Mouse (Mus musculus) liver, embryonic 16.5 days (tissue): Measurements from ENCODE around the gene Rraga. TPM values are rescaled to one million over a fixed set of nuclear protein-coding genes. Genes with fewer than 3 reads are reported as not detected.

ENCODE experiments used
- ATAC-seq: fragments of 200-750 bp; cut with Nextera tagmentation; 2 replicates; pipeline ENCODE4 v1.8.0; 2017; ENCODE audit warnings: low read depth, mild to moderate bottlenecking, moderate number of reproducible peaks, moderate library complexity
- H3K27ac ChIP-seq: fragments of 300-500 bp; sonication (generic); 2 replicates; pipeline ENCODE4 v1.5.1; 2014; ENCODE audit warnings: mild to moderate bottlenecking, low read length
- H3K27me3 ChIP-seq: fragments of 300-500 bp; sonication (generic); 2 replicates; pipeline ENCODE4 v1.6.1; 2014; ENCODE audit warnings: low read depth, low read length, mixed read lengths; ENCODE audit not compliant: control insufficient read depth, insufficient read depth
- H3K36me3 ChIP-seq: fragments of 300-500 bp; sonication (generic); 2 replicates; pipeline ENCODE4 v1.6.1; 2014; ENCODE audit warnings: mild to moderate bottlenecking; ENCODE audit not compliant: control insufficient read depth, insufficient read depth
- H3K4me1 ChIP-seq: fragments of 300-500 bp; sonication (generic); 2 replicates; pipeline ENCODE4 v1.6.1; 2014; ENCODE audit warnings: low read depth, low read length, mixed read lengths; ENCODE audit not compliant: control insufficient read depth
- H3K4me2 ChIP-seq: fragments of 300-500 bp; sonication (generic); 2 replicates; pipeline ENCODE4 v1.6.1; 2014; ENCODE audit warnings: low read depth, low read length, mixed read lengths
- H3K4me3 ChIP-seq: fragments of 300-500 bp; sonication (generic); 2 replicates; pipeline ENCODE4 v1.5.1; 2014; ENCODE audit warnings: low read depth, mild to moderate bottlenecking, low read length
- H3K9ac ChIP-seq: fragments of 300-500 bp; sonication (generic); 2 replicates; pipeline ENCODE4 v1.6.1; 2014; ENCODE audit warnings: low read depth, low read length
- H3K9me3 ChIP-seq: fragments of 300-500 bp; sonication (generic); replicated peaks from 2 replicates; pipeline ENCODE4 v1.6.1; 2016; ENCODE audit warnings: low read length; ENCODE audit not compliant: control insufficient read depth
- WGBS: fragments of 180-500 bp; shearing (Covaris S2); extraction: QIAGEN DNeasy Blood & Tissue Kit; methylation state at CpG from one replicate; pipeline ENCODE4 v1.1.7; 2014; ENCODE audit not compliant: insufficient replicate concordance; 5-methylcytosine and 5-hydroxymethylcytosine counted together
- polyA plus RNA-seq: library from polyadenylated mRNA; unstranded; fragments of >200 nt; fragmentation: Nextera tagmentation; extraction: Ambion mirVana; gene quantifications from 2 replicates; pipeline ENCODE4 v1.2.1, GENCODE M21; 2015

The Rraga gene
- polyA plus RNA-seq, 1 experiment from 2014 or later, result 33.8 TPM

DNA sequence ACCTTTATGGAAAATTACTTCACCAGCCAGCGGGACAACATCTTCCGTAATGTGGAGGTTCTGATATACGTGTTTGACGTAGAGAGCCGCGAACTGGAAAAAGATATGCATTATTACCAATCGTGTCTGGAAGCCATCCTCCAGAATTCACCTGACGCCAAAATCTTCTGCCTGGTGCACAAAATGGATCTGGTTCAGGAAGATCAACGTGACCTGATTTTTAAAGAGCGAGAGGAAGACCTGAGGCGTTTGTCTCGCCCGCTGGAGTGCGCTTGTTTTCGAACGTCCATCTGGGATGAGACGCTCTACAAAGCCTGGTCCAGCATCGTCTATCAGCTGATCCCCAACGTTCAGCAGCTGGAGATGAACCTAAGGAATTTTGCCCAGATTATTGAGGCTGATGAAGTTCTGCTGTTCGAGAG is 663 bp downstream of the Rraga start:
- H3K27ac ChIP-seq, result peak overlapping the region; percentile 96
- H3K4me2 ChIP-seq, result peak overlapping the region; percentile 82
- H3K4me3 ChIP-seq, result peak overlapping the region; percentile 79
- no peak for ATAC-seq
- WGBS, result under 1% methylated on average over 20 of the region's 20 CpGs
- H3K9me3 ChIP-seq, result no peaks in the 10 kb centered on the region
- peak overlapping the region; percentile 86 for H3K9ac ChIP-seq
- H3K4me1 ChIP-seq, result peaks cover 22% of the 10 kb centered on the region
- H3K27me3 ChIP-seq, result no peaks in the 10 kb centered on the region
- peaks cover 6% of the 10 kb centered on the region for H3K36me3 ChIP-seq

DNA sequence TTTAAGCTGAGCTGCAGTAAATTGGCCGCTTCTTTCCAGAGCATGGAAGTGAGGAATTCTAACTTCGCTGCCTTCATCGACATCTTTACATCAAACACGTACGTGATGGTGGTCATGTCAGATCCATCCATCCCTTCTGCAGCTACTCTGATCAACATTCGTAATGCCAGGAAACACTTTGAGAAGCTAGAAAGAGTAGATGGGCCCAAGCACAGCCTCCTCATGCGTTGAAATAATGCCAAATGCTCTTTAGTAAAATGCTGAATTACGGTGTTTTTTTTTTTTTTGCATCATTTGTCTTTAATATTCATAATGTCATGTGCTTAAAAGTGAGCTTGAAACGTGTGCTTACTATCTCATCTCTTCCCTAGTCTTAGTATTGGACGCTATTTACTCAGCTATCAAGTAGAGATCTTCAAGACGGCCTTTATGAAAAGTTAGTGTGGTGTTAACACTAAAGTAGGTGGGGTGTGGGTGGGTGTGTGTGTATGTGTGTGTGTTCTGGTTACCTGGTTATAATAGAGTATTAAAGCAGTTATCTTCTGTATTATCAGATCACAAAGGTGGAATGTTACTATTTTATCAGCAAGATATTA is 1.3 kb downstream of the Rraga start:
- 7% methylated on average over 11 of the region's 11 CpGs for WGBS
- ATAC-seq, result no peak
- Histone ChIP-seq H3K4me3 (peak overlapping the region; percentile 79), H3K4me1 (peaks cover 22% of the 10 kb centered on the region), H3K4me2 (peak overlapping the region; percentile 82), H3K36me3 (peaks cover 8% of the 10 kb centered on the region), H3K27ac (peak overlapping the region; percentile 96), H3K27me3 (no peaks in the 10 kb centered on the region), H3K9ac (peak overlapping the region; percentile 86), H3K9me3 (no peaks in the 10 kb centered on the region)

DNA sequence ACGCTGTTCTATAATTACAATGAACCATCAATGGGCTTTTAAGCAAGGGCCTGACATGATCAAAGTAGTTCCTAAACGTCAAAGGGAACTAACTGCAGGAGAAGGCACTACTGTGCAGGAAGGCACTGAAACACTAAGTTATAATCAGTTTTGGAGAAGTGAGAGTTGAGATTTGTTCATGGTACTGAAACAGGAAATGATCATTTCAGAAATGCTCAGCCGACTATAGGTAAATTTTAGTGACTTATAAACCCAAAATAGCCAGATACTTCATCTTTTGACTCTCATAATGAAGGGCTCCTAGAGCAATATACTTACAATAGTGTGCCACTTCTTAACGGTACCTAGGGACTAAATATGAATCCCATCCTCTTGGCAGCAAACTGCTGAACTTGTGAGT is 4.6 kb downstream of the Rraga start:
- WGBS, result 55% methylated on average over 4 of the region's 4 CpGs
- ATAC-seq, result no peak
- H3K9me3 ChIP-seq, result no peaks in the 10 kb centered on the region
- peaks cover 16% of the 10 kb centered on the region for H3K4me1 ChIP-seq
- no peaks in the 10 kb centered on the region for H3K27me3 ChIP-seq
- H3K4me2 ChIP-seq, result no peak overlapping the region
- no peak overlapping the region for H3K9ac ChIP-seq
- H3K36me3 ChIP-seq, result peaks cover 15% of the 10 kb centered on the region
- H3K4me3 ChIP-seq, result no peak overlapping the region
- H3K27ac ChIP-seq, result no peak overlapping the region

DNA sequence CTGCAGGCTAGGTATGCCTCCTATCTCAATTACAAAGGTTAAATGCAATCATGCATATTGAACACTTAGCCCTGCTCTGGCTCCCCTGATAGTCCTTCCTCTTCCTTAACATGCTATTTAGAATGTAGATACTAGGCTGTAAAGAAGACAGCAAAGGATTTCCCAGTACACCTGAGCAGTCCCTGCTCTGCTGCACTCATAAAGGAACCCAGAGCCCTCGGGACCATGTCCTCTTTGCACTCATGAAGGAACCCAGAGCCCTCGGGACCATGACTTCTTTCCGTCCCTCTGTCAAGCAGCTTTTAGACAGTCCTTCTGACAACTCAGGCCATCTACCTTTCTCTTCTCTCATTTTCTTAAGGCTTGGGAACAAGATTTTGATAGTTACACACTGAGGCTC is 5.1 kb downstream of the Rraga start:
- 72% methylated on average over 3 of the region's 3 CpGs for WGBS

DNA sequence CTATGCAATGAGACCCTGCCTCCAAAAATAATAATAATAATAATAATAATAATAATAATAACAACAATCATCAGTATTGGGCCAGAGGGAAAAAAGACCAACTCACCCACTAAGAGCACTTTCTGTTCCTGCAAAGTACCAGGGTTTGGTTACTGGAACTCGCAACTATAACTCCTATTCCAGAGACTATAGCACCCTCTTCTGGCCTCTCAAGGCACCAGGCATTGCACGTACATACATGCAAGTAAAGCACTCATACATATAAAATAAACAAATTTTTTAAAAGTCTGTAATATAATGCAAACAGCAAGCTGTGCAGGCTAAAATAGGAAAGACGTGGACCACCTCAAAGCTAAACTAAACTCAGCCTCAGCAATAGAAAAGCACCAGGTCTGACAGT is 12.8 kb downstream of the Rraga start:
- ATAC-seq, result no peak
- Histone ChIP-seq H3K27ac (no peak overlapping the region), H3K4me2 (no peak overlapping the region), H3K9me3 (no peaks in the 10 kb centered on the region), H3K4me1 (no peaks in the 10 kb centered on the region), H3K27me3 (no peaks in the 10 kb centered on the region), H3K36me3 (peaks cover 25% of the 10 kb centered on the region), H3K4me3 (no peak overlapping the region), H3K9ac (no peak overlapping the region)
- 75% methylated on average over 3 of the region's 3 CpGs for WGBS

More for the DNA sequence above, 5.1 kb downstream of the Rraga start:
- Histone ChIP-seq H3K9ac (no peak overlapping the region), H3K27me3 (no peaks in the 10 kb centered on the region), H3K4me3 (no peak overlapping the region), H3K4me1 (peaks cover 14% of the 10 kb centered on the region), H3K9me3 (no peaks in the 10 kb centered on the region), H3K4me2 (no peak overlapping the region), H3K27ac (no peak overlapping the region), H3K36me3 (peaks cover 19% of the 10 kb centered on the region)
- ATAC-seq, result no peak

DNA sequence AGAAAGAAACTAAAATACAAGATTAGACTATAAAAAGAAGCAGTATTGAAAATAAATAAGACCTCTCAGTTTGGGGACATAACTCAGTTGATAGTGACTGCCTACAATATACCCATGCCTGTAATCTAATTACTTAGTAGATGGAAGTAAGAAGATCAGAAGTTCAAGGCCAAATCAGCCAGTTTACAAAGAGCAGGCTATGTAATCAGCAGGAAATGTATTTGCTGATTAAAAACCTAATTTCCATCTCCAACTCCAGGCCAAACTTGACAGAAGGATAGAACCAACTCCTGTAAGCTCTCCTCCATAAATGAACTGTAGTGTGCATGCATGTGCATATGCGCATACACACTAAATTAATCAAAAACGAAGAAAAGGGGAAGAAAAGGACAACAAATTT is 15.8 kb downstream of the Rraga start:
- no peak for ATAC-seq
- WGBS, result 84% methylated on average over 2 of the region's 2 CpGs
- H3K36me3 ChIP-seq, result peaks cover 18% of the 10 kb centered on the region

DNA sequence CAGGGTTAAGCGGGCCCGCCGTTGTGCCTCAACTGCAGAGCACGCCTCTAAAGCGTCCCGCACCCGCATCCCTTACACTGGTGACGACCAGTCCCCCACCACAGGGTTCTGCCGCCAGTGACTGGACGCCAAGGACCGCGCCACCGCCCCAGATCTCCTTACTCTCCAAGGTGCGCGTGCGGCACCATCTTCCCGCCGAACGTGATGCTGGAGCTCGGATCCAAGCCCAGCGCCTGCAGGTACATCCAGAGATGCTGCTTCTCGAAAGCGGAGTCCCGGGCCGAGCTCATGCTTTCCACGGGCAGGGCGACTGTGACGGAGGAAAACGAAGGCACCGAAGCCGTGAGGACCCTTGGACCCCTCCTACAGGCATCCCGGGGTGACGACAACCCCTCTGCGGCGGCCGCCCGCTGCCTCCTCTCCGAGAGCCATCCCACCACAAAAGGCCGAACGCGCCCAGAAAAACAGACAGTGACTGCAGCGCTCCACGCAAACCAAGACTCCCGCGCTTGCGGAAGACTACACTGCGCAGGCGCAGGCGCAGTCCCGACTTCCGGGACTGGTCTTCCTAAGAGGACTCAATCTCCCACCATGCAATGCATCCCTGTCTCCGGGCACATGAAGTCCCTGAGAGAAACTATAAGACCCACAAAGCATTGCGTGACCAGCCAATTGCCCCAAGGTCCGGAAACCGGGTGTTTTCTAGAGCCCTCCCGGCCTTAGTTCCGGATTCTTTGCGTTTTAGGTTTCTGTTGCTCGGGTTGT is 36.2 kb downstream of the Rraga start, which contains the start of gene Haus6:
TSS of gene Haus6 (minus strand) at position 532 of the 765 bp plus-strand sequence.
- peak within 1 kb of the TSS; percentile 96 for H3K4me3 ChIP-seq
- peak within 1 kb of the TSS; percentile 89 for H3K4me2 ChIP-seq
- peak; percentile 100 for ATAC-seq
- H3K27ac ChIP-seq, result peak within 1 kb of the TSS; percentile 87
- H3K36me3 ChIP-seq, result no peaks in the 10 kb centered on the region
- no peaks in the 10 kb centered on the region for H3K9me3 ChIP-seq
- H3K4me1 ChIP-seq, result peaks cover 11% of the 10 kb centered on the region
- no peaks in the 10 kb centered on the region for H3K27me3 ChIP-seq
- under 1% methylated on average over 59 of the region's 59 CpGs for WGBS
- H3K9ac ChIP-seq, result peak within 1 kb of the TSS; percentile 91

More for the DNA sequence above, 15.8 kb downstream of the Rraga start:
- H3K9me3 ChIP-seq, result no peaks in the 10 kb centered on the region
- no peaks in the 10 kb centered on the region for H3K27me3 ChIP-seq
- no peaks in the 10 kb centered on the region for H3K4me1 ChIP-seq
- H3K4me3 ChIP-seq, result no peak overlapping the region
- H3K9ac ChIP-seq, result no peak overlapping the region
- no peak overlapping the region for H3K27ac ChIP-seq
- H3K4me2 ChIP-seq, result no peak overlapping the region

DNA sequence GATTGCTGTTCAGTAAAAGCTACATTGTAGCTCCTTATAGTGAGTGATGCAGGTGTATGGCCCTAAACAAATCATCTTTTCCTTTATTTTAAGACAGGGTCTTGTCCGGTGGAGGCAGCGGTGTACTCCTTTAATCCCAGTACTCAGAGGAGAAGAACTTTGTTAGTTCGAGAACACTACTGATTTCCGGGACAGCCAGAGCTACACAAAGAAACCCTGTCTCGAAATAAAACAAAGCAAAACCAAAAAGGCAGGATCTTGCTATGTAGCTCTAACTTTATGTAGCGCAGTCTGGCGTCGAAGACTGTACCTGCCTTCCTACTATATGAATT is 36.8 kb downstream of the Rraga start:
- H3K27ac ChIP-seq, result peak overlapping the region; percentile 58; the same call in 1 of the 2 replicates
- 28% methylated on average over 8 of the region's 8 CpGs for WGBS

DNA sequence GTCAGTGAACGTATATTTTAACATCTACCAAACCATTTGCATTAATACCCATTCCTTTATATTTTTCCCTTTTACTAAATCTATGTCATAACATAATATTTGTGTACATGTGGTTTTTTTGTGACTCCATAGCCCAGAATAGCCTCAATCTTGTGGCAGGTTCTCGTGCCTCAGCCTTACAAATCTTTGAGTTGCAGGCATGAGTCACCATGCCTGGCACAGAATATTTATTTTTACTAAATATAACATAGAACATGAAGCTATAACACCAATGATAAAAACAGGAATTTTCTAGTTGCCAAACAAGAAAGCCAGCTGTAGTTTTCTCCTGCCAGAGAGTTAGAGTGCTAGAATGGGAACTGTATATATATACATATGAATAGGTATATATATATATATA is 45.0 kb downstream of the Rraga start:
- Histone ChIP-seq H3K9ac (no peak overlapping the region), H3K36me3 (no peaks in the 10 kb centered on the region), H3K9me3 (no peaks in the 10 kb centered on the region), H3K27ac (no peak overlapping the region), H3K4me3 (no peak overlapping the region), H3K4me2 (no peak overlapping the region), H3K27me3 (no peaks in the 10 kb centered on the region), H3K4me1 (no peaks in the 10 kb centered on the region)
- ATAC-seq, result no peak
- 45% methylated on average over 2 of the region's 2 CpGs for WGBS

More for the DNA sequence above, 36.8 kb downstream of the Rraga start:
- Histone ChIP-seq H3K9ac (peak overlapping the region; percentile 70), H3K4me3 (peak overlapping the region; percentile 96), H3K4me2 (peak overlapping the region; percentile 89), H3K36me3 (no peaks in the 10 kb centered on the region), H3K4me1 (peaks cover 11% of the 10 kb centered on the region), H3K9me3 (no peaks in the 10 kb centered on the region), H3K27me3 (no peaks in the 10 kb centered on the region)
- no peak for ATAC-seq
